Mouse (Mus musculus): ENCODE data around the gene Fuca1.

- no peak for TF ChIP-seq CTCF (IDR thresholded peaks at IDR 0.05; ENCODE audit: borderline replicate concordance, extremely low read depth, insufficient read depth, insufficient read length)
- no peak for TF ChIP-seq POLR2A (IDR thresholded peaks at IDR 0.05; ENCODE audit: borderline replicate concordance, extremely low read depth, insufficient read depth, insufficient read length, poor library complexity, severe bottlenecking)
Measured at GRCm38 (mm10) chr4:135926195-135926808, 5.8 kb downstream of the Fuca1 start.
